Mouse (Mus musculus): ENCODE measurements around the gene Irf4. TPM values are rescaled to one million over a fixed set of nuclear protein-coding genes. Genes with fewer than 3 reads are reported as not detected.

Irf4 gene
- polyA plus RNA-seq (2015; fragmentation: Nextera tagmentation; extraction: Ambion mirVana), result 0.12 and 0.21 TPM in 2 replicates

DNA sequence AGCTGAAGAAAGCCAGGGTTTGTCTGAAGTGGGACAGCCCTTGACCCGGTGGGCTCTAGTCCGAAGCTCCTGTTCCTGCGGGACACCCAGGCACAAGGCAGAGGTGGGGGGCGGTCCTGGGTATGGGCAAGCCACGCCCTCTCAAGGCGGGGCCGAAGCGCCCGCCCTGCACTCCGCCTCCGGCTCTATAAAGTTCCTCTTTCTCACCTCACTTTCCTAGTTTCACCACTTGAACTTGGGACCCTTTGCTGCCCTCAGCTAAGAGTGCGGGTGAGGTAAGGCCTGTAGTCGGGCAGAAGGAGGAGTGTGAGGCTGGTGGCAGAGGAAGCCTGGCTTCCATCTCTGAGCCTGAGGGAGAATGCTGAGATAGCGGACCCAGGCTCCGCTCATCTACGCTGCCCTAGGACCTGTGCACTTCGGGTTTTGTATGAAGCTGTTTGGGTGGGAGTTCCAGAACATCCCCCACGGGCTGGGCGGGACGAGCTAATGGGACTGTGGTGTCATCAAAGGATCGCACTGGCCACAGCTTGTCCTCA is at the start of gene Irf4:
TSS of gene Irf4 (plus strand) at position 206 of the 536 bp plus-strand sequence.
- Histone ChIP-seq H3K9ac (no peak within 1 kb of the TSS), H3K27me3 (peaks cover 74% of the 10 kb centered on the region), H3K4me3 (peak within 1 kb of the TSS; percentile 38), H3K9me3 (no peaks in the 10 kb centered on the region), H3K36me3 (no peaks in the 10 kb centered on the region), H3K27ac (no peak within 1 kb of the TSS), H3K4me1 (replicated peaks) (peaks cover 24% of the 10 kb centered on the region), H3K4me2 (peak within 1 kb of the TSS; percentile 66)
- WGBS, result under 1% methylated on average over 21 of the region's 21 CpGs
- ATAC-seq (ENCODE audit: low FRiP score), result peak; percentile 68

DNA sequence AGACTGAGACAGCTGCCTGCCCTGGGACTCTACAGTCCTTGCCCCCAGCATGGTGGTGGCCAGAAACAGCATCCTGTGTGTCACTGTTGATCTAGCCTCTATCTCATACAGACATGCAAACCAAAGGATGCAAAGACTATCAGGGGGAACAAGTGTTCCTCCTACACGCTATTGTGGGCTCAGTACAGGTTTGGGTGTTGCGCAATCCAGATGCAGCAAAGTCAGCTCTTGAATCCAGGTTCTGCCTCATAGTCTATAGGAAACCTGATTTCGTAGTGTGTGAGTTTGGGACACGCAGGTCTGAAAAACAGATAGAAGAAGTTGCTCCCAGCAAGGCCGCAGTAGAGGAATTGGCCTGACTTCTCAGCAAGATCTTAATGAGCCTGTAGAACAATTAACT is 46.3 kb upstream of the Irf4 start:
- H3K27me3 ChIP-seq, result no peaks in the 10 kb centered on the region
- H3K9ac ChIP-seq, result no peak overlapping the region
- H3K4me3 ChIP-seq, result no peak overlapping the region
- no peaks in the 10 kb centered on the region for H3K4me1 ChIP-seq (replicated peaks)
- H3K9me3 ChIP-seq, result no peaks in the 10 kb centered on the region
- H3K4me2 ChIP-seq, result no peak overlapping the region
- H3K27ac ChIP-seq, result no peak overlapping the region
- H3K36me3 ChIP-seq, result peaks cover 22% of the 10 kb centered on the region
- whole genome bisulfite sequencing, result 96% methylated on average over 5 of the region's 5 CpGs
- ATAC-seq (ENCODE audit: low FRiP score), result no peak

DNA sequence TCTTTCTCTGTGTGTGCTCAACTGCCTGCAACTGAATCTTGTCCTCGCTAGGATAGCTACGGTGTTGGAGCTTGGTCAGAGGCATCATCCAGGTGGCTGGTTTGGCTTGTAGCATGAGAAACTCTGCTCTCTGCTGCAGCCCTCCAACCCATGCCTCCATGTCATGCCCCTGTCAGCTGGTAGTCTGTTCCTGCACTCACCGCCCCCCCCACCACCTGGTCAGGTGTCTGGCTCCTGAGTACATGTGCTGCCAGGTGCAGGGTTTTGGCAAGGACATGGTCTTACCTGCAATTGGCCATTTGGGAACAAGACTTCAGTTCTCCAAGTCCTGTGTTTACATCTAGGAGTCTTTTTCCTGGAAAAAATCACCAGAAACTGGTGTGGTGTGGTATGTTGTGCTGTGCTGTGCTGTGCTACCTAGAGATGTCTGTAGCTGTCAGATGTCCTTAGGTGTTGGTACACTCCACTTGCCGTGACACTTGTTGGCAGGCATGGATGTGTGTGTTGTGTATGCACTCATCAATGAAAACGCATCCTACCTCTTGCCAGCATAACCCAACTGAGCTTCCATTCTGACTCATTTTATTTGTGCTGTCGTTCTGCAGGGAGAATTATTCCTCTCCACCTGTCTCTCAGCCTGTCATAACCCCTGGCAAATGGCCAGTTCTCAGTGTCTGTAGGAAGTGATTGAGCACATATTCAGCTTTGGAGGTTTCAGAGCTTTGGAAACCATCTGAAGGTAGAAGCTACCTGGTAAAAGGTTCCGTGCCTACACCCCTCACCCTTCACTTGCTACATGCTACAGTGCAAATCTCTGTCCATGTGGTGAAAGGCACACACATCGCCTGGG is 44.6 kb upstream of the Irf4 start:
- Histone ChIP-seq H3K4me3 (no peak overlapping the region), H3K9ac (no peak overlapping the region), H3K4me2 (no peak overlapping the region)

DNA sequence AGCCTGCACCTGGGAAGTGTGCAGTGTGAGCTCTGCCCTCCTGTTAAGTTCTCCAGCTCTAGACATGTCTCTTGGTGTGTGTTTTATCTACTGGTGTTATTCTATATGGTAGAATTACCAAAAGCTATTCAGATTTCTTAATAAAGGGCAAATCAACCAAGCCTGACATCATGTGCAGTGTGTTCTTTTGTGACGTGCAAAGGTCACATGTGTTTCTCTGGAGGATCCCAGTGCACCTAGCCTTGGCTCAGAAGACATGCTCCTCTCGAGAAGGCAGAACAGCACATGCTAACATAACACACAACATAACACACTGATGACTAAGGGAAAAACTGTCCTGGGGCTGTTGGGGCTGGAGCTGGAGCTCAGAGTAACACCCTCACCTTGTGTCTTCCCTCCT is 38.0 kb upstream of the Irf4 start:
- H3K9ac ChIP-seq, result no peak overlapping the region
- no peak for ATAC-seq (ENCODE audit: low FRiP score)

More for the DNA sequence above, 44.6 kb upstream of the Irf4 start:
- Histone ChIP-seq H3K36me3 (peaks cover 33% of the 10 kb centered on the region), H3K4me1 (replicated peaks) (no peaks in the 10 kb centered on the region), H3K9me3 (no peaks in the 10 kb centered on the region), H3K27ac (no peak overlapping the region), H3K27me3 (no peaks in the 10 kb centered on the region)
- 92% methylated on average over 8 of the region's 8 CpGs for WGBS
- no peak for ATAC-seq (ENCODE audit: low FRiP score)

DNA sequence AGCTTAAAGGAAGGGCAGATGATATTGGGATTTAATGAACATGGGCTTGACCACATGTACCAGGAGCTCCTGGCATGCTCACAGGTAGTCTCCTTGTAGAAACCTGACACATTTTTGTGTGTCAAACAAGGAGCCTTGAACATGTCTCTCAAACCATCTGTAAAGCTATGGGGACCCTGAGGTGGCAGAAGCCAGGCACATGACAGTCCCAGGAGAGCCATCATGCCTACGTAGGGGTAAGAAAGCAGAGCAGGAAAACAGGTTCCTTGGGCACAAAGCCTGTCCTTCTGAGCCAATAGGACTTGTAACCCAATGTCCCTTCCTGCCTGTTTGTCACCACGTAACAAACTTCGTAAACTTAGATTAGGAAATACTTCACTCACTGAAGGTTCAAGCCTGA is 37.3 kb upstream of the Irf4 start:
- H3K27me3 ChIP-seq, result no peaks in the 10 kb centered on the region
- H3K9me3 ChIP-seq, result no peaks in the 10 kb centered on the region
- no peak for ATAC-seq (ENCODE audit: low FRiP score)
- no peaks in the 10 kb centered on the region for H3K4me1 ChIP-seq (replicated peaks)
- H3K27ac ChIP-seq, result no peak overlapping the region
- peaks cover 33% of the 10 kb centered on the region for H3K36me3 ChIP-seq
- H3K4me2 ChIP-seq, result no peak overlapping the region
- no peak overlapping the region for H3K4me3 ChIP-seq
- 95% methylated on average over 3 of the region's 3 CpGs for WGBS
- no peak overlapping the region for H3K9ac ChIP-seq

More for the DNA sequence above, 38.0 kb upstream of the Irf4 start:
- Histone ChIP-seq H3K4me2 (no peak overlapping the region), H3K27ac (no peak overlapping the region), H3K4me3 (no peak overlapping the region), H3K36me3 (peaks cover 40% of the 10 kb centered on the region), H3K27me3 (no peaks in the 10 kb centered on the region), H3K9me3 (no peaks in the 10 kb centered on the region), H3K4me1 (replicated peaks) (no peaks in the 10 kb centered on the region)
- WGBS, result 80% methylated on average over 2 of the region's 2 CpGs

DNA sequence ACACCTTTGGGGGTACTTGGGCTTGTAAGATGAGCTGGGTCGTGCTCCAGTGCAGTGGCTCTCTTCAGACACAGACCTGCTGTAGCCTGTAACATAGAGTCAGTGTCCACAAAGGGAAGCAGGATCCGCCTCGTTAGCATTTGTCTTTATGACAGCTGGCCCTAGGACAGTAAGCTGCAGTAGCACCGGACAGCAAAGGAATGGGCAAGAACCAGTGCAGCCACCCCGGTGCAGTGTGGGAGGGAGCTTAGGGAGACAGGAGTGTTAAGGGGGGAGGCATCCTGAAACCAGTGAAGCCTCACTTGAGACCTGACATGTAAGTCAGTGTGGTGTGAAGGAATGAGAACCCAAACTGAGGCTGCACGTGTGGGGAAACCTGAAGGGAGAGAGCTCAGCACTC is 36.7 kb upstream of the Irf4 start:
- WGBS, result 79% methylated on average over 6 of the region's 6 CpGs
- Histone ChIP-seq H3K27ac (no peak overlapping the region), H3K9ac (no peak overlapping the region), H3K4me2 (no peak overlapping the region), H3K4me3 (no peak overlapping the region), H3K9me3 (no peaks in the 10 kb centered on the region), H3K27me3 (no peaks in the 10 kb centered on the region), H3K4me1 (replicated peaks) (no peaks in the 10 kb centered on the region), H3K36me3 (peaks cover 33% of the 10 kb centered on the region)
- ATAC-seq (ENCODE audit: low FRiP score), result 0 out of 2 replicates have a peak, but pooled peaks have one; percentile 37

DNA sequence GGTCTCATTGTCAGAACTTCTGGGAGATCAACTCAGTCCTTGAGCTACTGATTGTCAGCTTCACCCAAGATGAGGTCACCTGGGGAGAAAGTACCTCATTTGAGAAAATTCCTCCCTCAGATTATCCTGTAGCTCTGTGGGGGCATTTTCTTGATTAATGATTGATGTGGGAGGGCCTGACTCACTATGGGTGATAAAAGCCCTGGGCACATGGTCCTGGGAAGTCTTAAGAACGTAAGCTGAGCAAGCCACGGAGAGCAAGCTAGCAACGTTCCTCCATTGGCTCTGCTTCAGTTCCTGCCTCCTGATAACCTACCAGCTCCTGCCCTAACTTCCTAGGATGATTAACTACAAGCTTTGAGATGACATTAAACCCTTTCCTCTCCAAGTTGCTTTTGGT is 35.4 kb upstream of the Irf4 start:
- Histone ChIP-seq H3K4me1 (replicated peaks) (no peaks in the 10 kb centered on the region), H3K36me3 (peaks cover 25% of the 10 kb centered on the region), H3K9ac (no peak overlapping the region), H3K4me2 (no peak overlapping the region), H3K27me3 (no peaks in the 10 kb centered on the region), H3K9me3 (no peaks in the 10 kb centered on the region), H3K27ac (no peak overlapping the region), H3K4me3 (no peak overlapping the region)
- ATAC-seq (ENCODE audit: low FRiP score), result no peak
- 92% methylated on average over 3 of the region's 3 CpGs for WGBS

DNA sequence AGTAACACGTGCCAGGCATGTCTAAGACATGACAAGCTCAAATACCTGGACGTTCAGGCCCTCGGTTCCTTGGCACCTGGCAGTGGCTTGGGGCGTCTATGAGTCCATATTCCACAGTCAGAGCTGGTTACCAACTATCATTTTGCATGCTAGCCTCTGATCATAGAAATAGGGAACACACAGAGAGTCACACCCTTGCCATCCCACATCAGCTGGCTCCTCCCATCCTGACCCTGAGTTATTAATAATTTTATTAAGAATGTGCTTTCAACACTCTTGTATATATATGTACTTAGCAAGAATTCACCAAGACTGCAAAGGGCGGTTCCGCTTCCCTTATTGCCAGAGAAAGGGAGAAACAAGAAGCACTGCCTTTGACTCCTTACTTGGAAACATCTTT is 34.5 kb upstream of the Irf4 start:
- Histone ChIP-seq H3K4me2 (no peak overlapping the region), H3K36me3 (peaks cover 15% of the 10 kb centered on the region), H3K27ac (no peak overlapping the region), H3K4me1 (replicated peaks) (no peaks in the 10 kb centered on the region), H3K9ac (no peak overlapping the region), H3K27me3 (no peaks in the 10 kb centered on the region), H3K9me3 (no peaks in the 10 kb centered on the region), H3K4me3 (no peak overlapping the region)
- no peak for ATAC-seq (ENCODE audit: low FRiP score)
- WGBS, result 93% methylated on average over 6 of the region's 6 CpGs

DNA sequence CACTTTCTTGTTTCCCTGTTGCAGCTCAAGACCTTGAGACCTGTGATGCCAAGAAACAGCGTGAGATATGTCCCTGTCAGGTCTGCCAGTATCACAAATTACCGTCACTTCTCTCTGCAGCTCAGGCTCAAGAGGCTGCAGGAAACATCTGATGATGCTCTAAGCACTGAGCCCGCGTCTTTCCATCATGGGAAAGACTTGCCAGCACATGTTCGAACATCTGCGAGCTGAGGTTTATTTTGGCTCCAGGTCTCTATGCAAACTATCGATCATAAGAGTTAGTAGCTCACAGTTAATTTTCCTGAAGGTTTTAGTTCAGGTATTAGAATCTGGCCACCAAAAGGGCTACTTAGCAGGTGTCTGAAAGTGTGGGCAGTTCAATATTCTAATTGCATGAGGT is 34.0 kb upstream of the Irf4 start:
- no peak overlapping the region for H3K27ac ChIP-seq
- H3K9ac ChIP-seq, result no peak overlapping the region
- H3K4me2 ChIP-seq, result no peak overlapping the region
- ATAC-seq (ENCODE audit: low FRiP score), result no peak
- H3K4me3 ChIP-seq, result no peak overlapping the region
- H3K9me3 ChIP-seq, result no peaks in the 10 kb centered on the region
- no peaks in the 10 kb centered on the region for H3K4me1 ChIP-seq (replicated peaks)
- H3K36me3 ChIP-seq, result peaks cover 14% of the 10 kb centered on the region
- no peaks in the 10 kb centered on the region for H3K27me3 ChIP-seq
- 87% methylated on average over 7 of the region's 7 CpGs for WGBS

DNA sequence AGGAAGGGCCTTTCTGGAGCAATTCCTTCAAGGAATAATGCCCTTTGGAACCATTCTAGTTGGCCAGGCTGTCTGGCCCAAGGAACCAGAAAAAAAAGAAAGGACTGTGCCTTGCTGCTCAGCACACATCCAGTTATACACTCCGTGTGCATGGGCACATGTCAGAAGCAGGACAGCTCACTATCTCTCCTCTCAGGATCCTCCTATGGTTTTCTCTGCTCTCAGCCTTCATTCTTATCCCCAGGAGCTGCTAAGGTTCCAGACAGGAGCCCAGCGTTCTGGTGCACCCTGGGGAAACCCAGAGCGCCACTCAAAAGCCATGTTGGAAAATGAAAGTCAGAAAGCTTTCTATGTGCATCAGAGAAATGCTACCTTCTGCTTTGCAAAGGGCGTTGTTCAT is 33.5 kb upstream of the Irf4 start:
- Histone ChIP-seq H3K9me3 (no peaks in the 10 kb centered on the region), H3K27ac (no peak overlapping the region), H3K36me3 (peaks cover 14% of the 10 kb centered on the region), H3K9ac (no peak overlapping the region), H3K4me2 (no peak overlapping the region), H3K4me3 (no peak overlapping the region), H3K27me3 (no peaks in the 10 kb centered on the region), H3K4me1 (replicated peaks) (no peaks in the 10 kb centered on the region)
- WGBS, result 85% methylated on average over 4 of the region's 4 CpGs
- ATAC-seq (ENCODE audit: low FRiP score), result no peak

DNA sequence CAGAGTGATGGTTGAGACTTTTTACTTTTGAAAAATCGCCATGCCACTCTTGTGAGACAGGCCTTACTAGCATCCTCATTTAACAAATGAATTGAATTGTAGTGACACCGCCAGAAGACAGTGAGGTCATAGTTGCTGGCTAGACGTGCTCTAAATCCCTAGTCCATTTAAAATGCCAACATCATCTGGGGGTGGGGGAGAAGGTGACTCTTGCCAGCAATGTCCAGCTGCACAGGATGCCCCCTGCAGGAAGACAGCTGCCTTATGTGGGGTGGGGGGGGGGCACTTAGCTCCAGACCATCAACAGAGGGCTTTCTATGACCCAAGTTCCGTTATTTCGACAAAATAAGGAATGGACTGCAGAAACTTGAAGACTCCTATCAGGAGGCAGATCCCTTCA is 32.4 kb upstream of the Irf4 start:
- Histone ChIP-seq H3K27ac (no peak overlapping the region), H3K4me3 (no peak overlapping the region), H3K9me3 (no peaks in the 10 kb centered on the region), H3K36me3 (peaks cover 6% of the 10 kb centered on the region; the same call in 1 of the 2 replicates), H3K27me3 (no peaks in the 10 kb centered on the region), H3K9ac (no peak overlapping the region), H3K4me1 (replicated peaks) (no peaks in the 10 kb centered on the region), H3K4me2 (no peak overlapping the region)
- ATAC-seq (ENCODE audit: low FRiP score), result no peak
- WGBS, result 75% methylated on average over 5 of the region's 5 CpGs

DNA sequence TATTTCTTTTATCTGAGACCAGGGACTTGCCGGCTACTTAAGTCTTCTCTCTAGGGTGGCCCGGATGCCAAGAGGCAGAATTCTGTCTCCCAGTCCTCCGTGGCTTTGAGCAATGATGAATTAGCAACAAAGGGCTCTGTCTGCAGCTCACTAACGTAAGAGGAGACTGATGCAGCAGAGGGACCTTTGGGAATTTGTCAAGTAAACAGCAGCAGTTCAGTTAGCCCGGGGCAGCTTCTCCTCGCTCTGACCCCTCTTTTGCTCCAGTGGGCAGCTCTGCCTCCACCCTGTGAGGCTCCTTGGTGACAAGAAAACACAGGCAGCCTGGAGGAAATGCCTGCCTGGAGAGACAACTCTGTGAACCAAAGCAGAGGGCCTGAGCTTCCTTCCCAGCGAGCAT is 26.4 kb upstream of the Irf4 start:
- 0 out of 2 replicates have a peak overlapping the region, but pooled peaks have one; percentile 7 for H3K9ac ChIP-seq
- 0 out of 2 replicates have a peak, but pooled peaks have one; percentile 26 for ATAC-seq (ENCODE audit: low FRiP score)
- no peak overlapping the region for H3K4me3 ChIP-seq
- H3K4me1 ChIP-seq (replicated peaks), result peaks cover 16% of the 10 kb centered on the region
- no peaks in the 10 kb centered on the region for H3K36me3 ChIP-seq
- H3K27ac ChIP-seq, result no peak overlapping the region
- H3K27me3 ChIP-seq, result no peaks in the 10 kb centered on the region
- 15% methylated on average over 7 of the region's 7 CpGs for WGBS
- no peaks in the 10 kb centered on the region for H3K9me3 ChIP-seq
- H3K4me2 ChIP-seq, result peak overlapping the region; percentile 26; the same call in 1 of the 2 replicates

DNA sequence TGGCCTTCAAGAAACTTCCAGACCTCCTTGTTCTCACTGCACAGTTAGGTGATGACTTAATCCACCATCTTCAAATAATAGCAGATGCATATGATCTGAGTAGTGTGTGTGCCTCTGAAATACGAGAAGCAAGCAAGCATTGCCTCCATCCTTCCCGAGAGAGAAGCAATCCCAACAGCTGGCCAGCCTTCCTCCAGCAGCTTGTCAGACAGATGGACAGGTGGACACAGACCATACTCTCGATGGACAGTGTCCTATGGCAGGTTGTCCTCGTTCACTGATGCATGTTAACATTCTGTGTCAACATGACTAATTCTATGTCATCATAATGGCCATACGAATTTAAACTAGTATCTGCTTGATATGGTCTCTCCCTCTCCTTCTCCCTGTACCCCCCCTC is 25.8 kb upstream of the Irf4 start:
- Histone ChIP-seq H3K9me3 (no peaks in the 10 kb centered on the region), H3K9ac (no peak overlapping the region), H3K4me3 (no peak overlapping the region), H3K36me3 (no peaks in the 10 kb centered on the region), H3K27ac (no peak overlapping the region), H3K4me2 (no peak overlapping the region), H3K27me3 (no peaks in the 10 kb centered on the region), H3K4me1 (replicated peaks) (peaks cover 16% of the 10 kb centered on the region)
- 60% methylated on average over 5 of the region's 5 CpGs for WGBS
- ATAC-seq (ENCODE audit: low FRiP score), result no peak
